Mouse (Mus musculus) kidney, adult 11 months (tissue): ENCODE data around the gene Stat2.

Source experiments
- DNase-seq: peaks from one replicate; pipeline ENCODE4 v3.0.0; 2022

The Stat2 gene

GRCm38 (mm10) chr10:128270287-128270841 lies at the start of gene Stat2:
Gene Stat2, plus strand, starts transcription at chr10:128270559.
- DNase-seq: peak; percentile 99

- DNase-seq: no peak
Observed at GRCm38 (mm10) chr10:128221533-128222286, 48.6 kb upstream of the Stat2 start.

- DNase-seq: no peak
Observed at GRCm38 (mm10) chr10:128225064-128225463, 45.3 kb upstream of the Stat2 start.

- DNase-seq: no peak
Observed at GRCm38 (mm10) chr10:128225538-128225937, 44.8 kb upstream of the Stat2 start, which contains the start of gene Mip. Gene Mip, plus strand, starts transcription at chr10:128225838.

- DNase-seq: no peak
Observed at GRCm38 (mm10) chr10:128227592-128227991, 42.8 kb upstream of the Stat2 start.

GRCm38 (mm10) chr10:128228009-128228408 lies 42.4 kb upstream of the Stat2 start:
- no peak for DNase-seq

GRCm38 (mm10) chr10:128230582-128230981 lies 39.8 kb upstream of the Stat2 start:
- DNase-seq: no peak

GRCm38 (mm10) chr10:128231146-128231545 lies 39.2 kb upstream of the Stat2 start:
- no peak for DNase-seq

GRCm38 (mm10) chr10:128231697-128232419 lies 38.5 kb upstream of the Stat2 start, which contains the start of gene Timeless:
Gene Timeless, plus strand, starts transcription at chr10:128232065.
- peak; percentile 78 for DNase-seq

- DNase-seq: peak; percentile 59
Observed at GRCm38 (mm10) chr10:128232420-128232985, 37.9 kb upstream of the Stat2 start.

GRCm38 (mm10) chr10:128236321-128236720 lies 34.0 kb upstream of the Stat2 start:
- DNase-seq: no peak

GRCm38 (mm10) chr10:128237807-128238480 lies 32.4 kb upstream of the Stat2 start:
- DNase-seq: no peak

- DNase-seq: no peak
Observed at GRCm38 (mm10) chr10:128239140-128239539, 31.2 kb upstream of the Stat2 start.

GRCm38 (mm10) chr10:128240131-128240530 lies 30.2 kb upstream of the Stat2 start:
- no peak for DNase-seq

GRCm38 (mm10) chr10:128243252-128243651 lies 27.1 kb upstream of the Stat2 start:
- no peak for DNase-seq

- no peak for DNase-seq
Observed at GRCm38 (mm10) chr10:128244121-128244520, 26.2 kb upstream of the Stat2 start.

- peak; percentile 57 for DNase-seq
Observed at GRCm38 (mm10) chr10:128247020-128247732, 23.2 kb upstream of the Stat2 start.

- DNase-seq: no peak
Observed at GRCm38 (mm10) chr10:128250565-128250964, 19.8 kb upstream of the Stat2 start.

- no peak for DNase-seq
Observed at GRCm38 (mm10) chr10:128253677-128254255, 16.6 kb upstream of the Stat2 start, which contains the start of gene Apon. Gene Apon, plus strand, starts transcription at chr10:128254096.

- no peak for DNase-seq
Observed at GRCm38 (mm10) chr10:128255925-128256324, 14.4 kb upstream of the Stat2 start.

GRCm38 (mm10) chr10:128256328-128256727 lies 14.0 kb upstream of the Stat2 start:
- DNase-seq: no peak

GRCm38 (mm10) chr10:128258953-128259352 lies 11.4 kb upstream of the Stat2 start:
- DNase-seq: no peak
